Mouse (Mus musculus) neural tube, embryonic 14.5 days (tissue): ENCODE results near the gene Fam71a. TPM values are rescaled to one million over a fixed set of nuclear protein-coding genes. Genes with fewer than 3 reads are reported as not detected.

Experiments
- ATAC-seq: fragments of 200-750 bp; cut with Nextera tagmentation; 2 replicates; pipeline ENCODE4 v1.8.0; 2017; ENCODE audit warnings: low read depth, mild to moderate bottlenecking, moderate TSS enrichment, moderate library complexity
- H3K27ac ChIP-seq: fragments of 300-500 bp; sonication (generic); 2 replicates; pipeline ENCODE4 v1.5.1; 2014; ENCODE audit warnings: low read depth, mild to moderate bottlenecking, control low read depth, low read length, moderate library complexity, mixed read lengths
- H3K27me3 ChIP-seq: fragments of 300-500 bp; sonication (generic); 2 replicates; pipeline ENCODE4 v1.6.1; 2014; ENCODE audit warnings: low read length; ENCODE audit not compliant: control insufficient read depth, insufficient read depth
- H3K36me3 ChIP-seq: fragments of 300-500 bp; sonication (generic); 2 replicates; pipeline ENCODE4 v1.6.1; 2014; ENCODE audit warnings: low read length, mixed read lengths; ENCODE audit not compliant: control insufficient read depth, insufficient read depth
- H3K4me1 ChIP-seq: fragments of 300-500 bp; sonication (generic); 2 replicates; pipeline ENCODE4 v1.6.1; 2014; ENCODE audit warnings: low read length; ENCODE audit not compliant: control insufficient read depth, insufficient read depth
- H3K4me2 ChIP-seq: fragments of 300-500 bp; sonication (generic); 2 replicates; pipeline ENCODE4 v1.6.1; 2014; ENCODE audit warnings: mild to moderate bottlenecking, low read depth, low read length, control low read depth
- H3K4me3 ChIP-seq: fragments of 300-500 bp; sonication (generic); 2 replicates; pipeline ENCODE4 v1.5.1; 2014; ENCODE audit warnings: low read depth, low read length, control low read depth, mixed read lengths
- H3K9ac ChIP-seq: fragments of 300-500 bp; sonication (generic); replicated peaks from 2 replicates; pipeline ENCODE4 v1.6.1; 2014; ENCODE audit warnings: low read depth, mild to moderate bottlenecking, control low read depth, low read length, mixed read lengths
- H3K9me3 ChIP-seq: fragments of 300-500 bp; sonication (generic); 2 replicates; pipeline ENCODE4 v1.6.1; 2016; ENCODE audit warnings: low read length; ENCODE audit not compliant: control insufficient read depth
- WGBS: fragments of 180-500 bp; shearing (Covaris S2); extraction: QIAGEN DNeasy Blood & Tissue Kit; methylation state at CpG from one replicate; pipeline ENCODE4 v1.1.7; 2014; 5-methylcytosine and 5-hydroxymethylcytosine counted together
- polyA plus RNA-seq: library from polyadenylated mRNA; unstranded; fragments of >200 nt; fragmentation: Nextera tagmentation; extraction: Ambion mirVana; gene quantifications from 2 replicates; pipeline ENCODE4 v1.2.1, GENCODE M21; 2014

Gene Fam71a
- polyA plus RNA-seq = not detected in 2 replicates

DNA sequence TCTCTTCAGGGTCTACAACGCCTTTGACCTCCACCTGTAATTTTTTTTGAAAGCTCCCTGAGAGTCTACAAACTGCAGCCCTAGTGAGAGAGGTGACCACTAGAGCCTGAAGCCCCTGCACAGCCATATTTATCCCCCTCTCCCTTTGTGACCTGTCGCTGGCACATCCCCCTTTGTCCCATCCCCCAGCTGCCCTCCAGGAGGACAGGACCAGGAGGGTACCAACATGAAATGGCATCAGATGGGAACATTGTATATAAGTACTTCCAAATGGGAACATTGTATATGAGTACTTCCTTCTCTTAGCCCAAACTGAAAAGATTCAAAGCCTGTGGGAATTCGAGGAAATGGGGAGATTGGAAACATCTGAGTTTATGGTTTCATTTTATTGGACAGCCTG lies at the start of gene Fam71a:
TSS of gene Fam71a (minus strand) at position 101 of the 400 bp plus-strand sequence.
- H3K9me3 ChIP-seq = no peaks in the 10 kb centered on the region
- no peaks in the 10 kb centered on the region for H3K27me3 ChIP-seq
- no peaks in the 10 kb centered on the region for H3K36me3 ChIP-seq
- H3K9ac ChIP-seq = no peak within 1 kb of the TSS
- no peak for ATAC-seq
- H3K4me3 ChIP-seq = no peak within 1 kb of the TSS
- H3K4me2 ChIP-seq = no peak within 1 kb of the TSS
- no peaks in the 10 kb centered on the region for H3K4me1 ChIP-seq
- no peak within 1 kb of the TSS for H3K27ac ChIP-seq
- 91% methylated on average over 3 of the region's 3 CpGs for WGBS

DNA sequence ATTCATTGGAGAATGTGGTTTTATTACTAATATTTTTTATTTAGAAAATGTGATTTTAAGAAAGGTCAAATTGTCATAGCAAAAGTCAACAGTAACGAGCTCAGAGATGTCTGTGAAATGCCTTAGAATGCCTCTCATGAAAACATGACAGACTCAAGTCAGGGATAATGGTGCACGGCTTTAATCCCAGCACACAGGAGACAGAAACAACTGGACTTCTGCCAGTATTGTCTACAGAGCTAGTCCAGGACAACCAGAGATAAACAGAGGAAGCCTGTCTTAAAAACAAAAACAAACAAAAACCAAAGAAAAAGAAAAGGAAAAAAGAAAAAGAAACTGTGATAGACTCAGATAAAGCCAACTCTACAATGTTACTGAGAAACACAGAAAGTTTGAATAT lies 46.5 kb upstream of the Fam71a start:
- no peaks in the 10 kb centered on the region for H3K27me3 ChIP-seq
- 68% methylated on average over 2 of the region's 2 CpGs for WGBS
- H3K36me3 ChIP-seq = no peaks in the 10 kb centered on the region
- no peak overlapping the region for H3K9ac ChIP-seq
- no peak overlapping the region for H3K27ac ChIP-seq
- no peaks in the 10 kb centered on the region for H3K9me3 ChIP-seq
- H3K4me2 ChIP-seq = no peak overlapping the region
- no peak for ATAC-seq
- H3K4me3 ChIP-seq = no peak overlapping the region
- H3K4me1 ChIP-seq = no peaks in the 10 kb centered on the region

DNA sequence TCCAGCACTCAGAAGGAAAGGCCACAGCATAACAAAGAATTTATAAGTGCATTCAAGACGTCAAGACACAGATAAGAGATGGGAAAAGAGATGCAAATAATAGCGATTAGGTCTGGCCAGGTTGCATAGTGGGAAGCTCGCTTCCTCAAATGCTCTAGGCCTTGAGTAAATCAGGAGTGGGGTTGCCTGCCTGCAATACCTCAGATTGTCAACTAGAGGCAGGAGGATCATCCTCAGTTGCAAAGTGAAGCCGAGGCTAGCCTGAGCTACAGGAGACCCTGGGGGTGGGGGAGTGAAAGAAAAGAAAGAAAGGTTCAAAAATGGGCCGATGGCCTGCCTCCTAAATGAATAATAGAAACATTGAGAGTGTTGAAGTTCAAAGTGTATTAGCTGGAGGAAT lies 41.2 kb upstream of the Fam71a start:
- ATAC-seq = no peak
- H3K4me2 ChIP-seq = no peak overlapping the region
- WGBS = 93% methylated on average over 5 of the region's 5 CpGs

DNA sequence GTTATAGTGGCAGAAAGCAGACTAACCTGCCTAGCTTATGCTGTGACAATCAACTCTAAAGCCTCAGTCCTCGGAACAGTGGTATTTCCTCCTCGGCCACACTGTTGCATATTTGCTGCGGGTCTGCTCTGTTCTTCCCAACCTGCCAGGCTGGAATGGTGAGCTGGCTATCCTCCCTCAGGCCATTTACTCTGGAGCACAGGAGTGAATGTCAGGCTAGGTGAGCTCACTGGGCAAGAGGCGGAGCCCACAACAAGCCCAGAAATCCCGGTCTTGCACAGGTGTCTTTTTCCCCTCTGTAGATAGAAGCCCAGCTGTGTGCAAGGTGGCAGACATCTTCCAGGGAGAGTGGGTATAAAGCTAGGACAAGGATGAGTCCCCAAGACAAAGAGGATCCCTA lies 40.3 kb upstream of the Fam71a start:
- Histone ChIP-seq H3K36me3 (no peaks in the 10 kb centered on the region), H3K27me3 (no peaks in the 10 kb centered on the region), H3K9ac (no peak overlapping the region), H3K4me1 (no peaks in the 10 kb centered on the region), H3K4me3 (no peak overlapping the region), H3K27ac (no peak overlapping the region), H3K4me2 (no peak overlapping the region), H3K9me3 (no peaks in the 10 kb centered on the region)
- WGBS = 80% methylated on average over 5 of the region's 5 CpGs
- no peak for ATAC-seq

More for the DNA sequence above, 41.2 kb upstream of the Fam71a start:
- H3K9ac ChIP-seq = no peak overlapping the region
- no peaks in the 10 kb centered on the region for H3K4me1 ChIP-seq
- no peaks in the 10 kb centered on the region for H3K36me3 ChIP-seq
- H3K27me3 ChIP-seq = no peaks in the 10 kb centered on the region
- H3K27ac ChIP-seq = no peak overlapping the region
- H3K4me3 ChIP-seq = no peak overlapping the region
- no peaks in the 10 kb centered on the region for H3K9me3 ChIP-seq

DNA sequence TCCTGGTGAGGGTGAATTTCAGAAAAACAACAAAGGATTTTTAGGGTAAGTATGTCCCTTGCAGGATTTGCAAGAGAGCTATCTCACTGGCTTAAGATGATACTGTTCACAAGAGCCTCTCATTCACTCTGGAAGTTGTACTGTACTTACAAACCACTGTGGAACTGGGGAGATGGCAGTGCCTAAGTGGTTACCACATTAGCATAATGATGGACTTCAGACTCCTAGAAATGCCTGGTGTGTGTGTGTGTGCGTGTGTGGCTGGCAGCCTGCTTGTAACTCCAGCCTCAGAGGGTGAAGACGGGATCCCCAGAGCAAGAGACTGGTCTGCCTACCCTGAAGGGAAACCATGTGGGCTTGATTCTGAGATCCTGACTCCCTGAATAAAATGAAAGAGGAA lies 38.9 kb upstream of the Fam71a start:
- ATAC-seq = no peak
- Histone ChIP-seq H3K9me3 (no peaks in the 10 kb centered on the region), H3K4me1 (no peaks in the 10 kb centered on the region), H3K4me2 (no peak overlapping the region), H3K27me3 (no peaks in the 10 kb centered on the region), H3K27ac (no peak overlapping the region), H3K36me3 (no peaks in the 10 kb centered on the region), H3K9ac (no peak overlapping the region), H3K4me3 (no peak overlapping the region)
- 59% methylated on average over 2 of the region's 2 CpGs for WGBS

DNA sequence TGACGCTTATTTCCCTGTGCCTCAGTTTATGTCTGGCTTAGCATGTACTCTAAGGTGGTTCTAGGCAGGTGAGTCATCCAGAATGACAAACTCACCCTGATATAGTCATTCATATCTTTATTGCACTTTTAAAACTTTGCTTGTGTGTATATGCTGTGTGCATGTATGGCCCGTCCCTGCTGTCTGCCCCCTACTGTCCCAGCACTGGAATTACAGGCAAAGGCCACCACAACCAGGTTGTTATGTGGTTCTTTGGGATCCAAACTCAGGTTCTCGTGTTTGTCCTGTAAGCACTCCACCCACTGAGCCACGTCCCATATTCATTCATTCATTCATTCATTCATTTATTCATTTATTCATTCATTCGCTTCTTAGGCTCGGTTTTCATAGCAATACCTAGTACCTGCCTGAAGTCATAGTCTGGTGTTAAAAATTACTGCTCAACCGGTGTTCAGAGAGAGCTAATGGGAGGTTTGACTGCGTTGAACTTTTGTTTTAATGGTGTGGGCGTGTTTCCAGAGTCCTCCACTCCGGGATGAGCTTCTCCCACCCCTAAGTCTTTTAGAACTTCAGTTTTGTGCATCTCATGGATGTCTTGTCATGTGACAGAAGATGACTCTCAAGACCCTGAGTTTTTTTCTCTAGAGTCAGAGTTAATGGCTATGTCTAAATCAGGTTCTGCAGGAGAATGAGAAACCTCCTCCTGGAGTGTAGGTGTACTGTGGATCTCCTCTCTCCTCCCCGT lies 37.8 kb upstream of the Fam71a start:
- 88% methylated on average over 11 of the region's 11 CpGs for WGBS

DNA sequence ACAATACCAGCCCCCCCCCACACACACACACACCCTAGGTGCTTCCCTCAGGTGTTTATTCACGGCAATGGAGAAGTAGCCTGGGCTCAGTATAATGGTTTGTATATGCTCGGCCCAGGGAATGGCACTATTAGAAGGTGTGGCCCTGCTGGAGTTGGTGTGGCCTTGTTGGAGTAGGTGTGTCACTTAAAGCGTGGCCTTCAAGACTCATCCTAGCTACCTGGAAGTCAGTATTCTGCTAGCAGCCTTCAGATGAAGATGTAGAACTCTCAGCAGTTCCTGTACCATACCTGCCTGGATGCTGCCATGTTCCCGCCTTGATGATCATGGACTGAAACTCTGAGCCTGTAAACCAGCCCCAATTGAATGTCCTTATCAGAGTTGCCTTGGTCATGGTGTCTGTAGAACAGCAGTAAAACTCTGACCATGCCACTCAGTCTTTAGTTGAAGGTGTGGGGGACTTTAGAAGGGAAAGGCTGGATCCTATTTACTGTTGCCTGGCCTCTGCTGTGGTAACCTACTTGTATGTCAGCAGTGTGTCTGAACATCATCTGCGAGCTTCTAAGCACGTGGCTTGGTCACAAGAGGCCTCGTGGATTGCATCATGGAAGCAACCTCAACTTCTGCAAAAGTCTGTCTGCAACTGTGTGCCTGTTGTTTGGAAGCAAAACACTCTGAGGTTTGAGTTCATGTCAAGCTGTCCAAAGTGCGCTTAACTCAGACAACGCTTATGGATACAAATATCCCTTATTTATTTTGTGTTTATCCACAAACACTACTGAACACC lies 36.4 kb upstream of the Fam71a start:
- no peaks in the 10 kb centered on the region for H3K36me3 ChIP-seq
- WGBS = 88% methylated on average over 9 of the region's 9 CpGs
- no peaks in the 10 kb centered on the region for H3K9me3 ChIP-seq
- H3K4me2 ChIP-seq = no peak overlapping the region
- H3K27ac ChIP-seq = no peak overlapping the region
- H3K4me3 ChIP-seq = no peak overlapping the region
- ATAC-seq = no peak
- no peak overlapping the region for H3K9ac ChIP-seq
- H3K4me1 ChIP-seq = no peaks in the 10 kb centered on the region
- no peaks in the 10 kb centered on the region for H3K27me3 ChIP-seq

More for the DNA sequence above, 37.8 kb upstream of the Fam71a start:
- no peak overlapping the region for H3K4me2 ChIP-seq
- H3K4me1 ChIP-seq = no peaks in the 10 kb centered on the region
- no peak overlapping the region for H3K9ac ChIP-seq
- H3K4me3 ChIP-seq = no peak overlapping the region
- no peaks in the 10 kb centered on the region for H3K36me3 ChIP-seq
- H3K27me3 ChIP-seq = no peaks in the 10 kb centered on the region
- H3K27ac ChIP-seq = no peak overlapping the region
- H3K9me3 ChIP-seq = no peaks in the 10 kb centered on the region
- ATAC-seq = no peak

DNA sequence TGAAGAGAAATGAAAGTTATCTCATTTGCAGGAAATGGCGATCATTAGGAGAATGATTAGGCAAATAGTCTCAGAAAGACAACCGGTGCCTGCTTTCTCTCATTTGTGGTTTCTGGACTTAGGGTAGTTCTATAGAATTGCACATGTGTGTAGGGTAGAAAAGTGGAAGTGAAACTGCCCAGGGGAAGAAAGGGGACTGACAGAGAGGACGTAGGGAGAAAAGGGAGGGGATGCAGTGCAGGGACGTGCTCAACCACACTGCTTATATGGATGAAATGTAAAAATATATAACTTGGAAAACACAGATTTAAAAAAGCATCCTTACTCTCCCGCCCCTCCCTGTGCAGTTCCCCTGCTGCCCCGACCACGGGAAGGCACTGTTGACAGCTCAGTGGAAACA lies 33.3 kb upstream of the Fam71a start:
- H3K4me1 ChIP-seq = no peaks in the 10 kb centered on the region
- H3K4me2 ChIP-seq = no peak overlapping the region
- H3K27ac ChIP-seq = no peak overlapping the region
- H3K9me3 ChIP-seq = no peaks in the 10 kb centered on the region
- no peak overlapping the region for H3K9ac ChIP-seq
- no peak for ATAC-seq
- no peak overlapping the region for H3K4me3 ChIP-seq
- H3K27me3 ChIP-seq = no peaks in the 10 kb centered on the region
- 80% methylated on average over 7 of the region's 7 CpGs for WGBS
- no peaks in the 10 kb centered on the region for H3K36me3 ChIP-seq

DNA sequence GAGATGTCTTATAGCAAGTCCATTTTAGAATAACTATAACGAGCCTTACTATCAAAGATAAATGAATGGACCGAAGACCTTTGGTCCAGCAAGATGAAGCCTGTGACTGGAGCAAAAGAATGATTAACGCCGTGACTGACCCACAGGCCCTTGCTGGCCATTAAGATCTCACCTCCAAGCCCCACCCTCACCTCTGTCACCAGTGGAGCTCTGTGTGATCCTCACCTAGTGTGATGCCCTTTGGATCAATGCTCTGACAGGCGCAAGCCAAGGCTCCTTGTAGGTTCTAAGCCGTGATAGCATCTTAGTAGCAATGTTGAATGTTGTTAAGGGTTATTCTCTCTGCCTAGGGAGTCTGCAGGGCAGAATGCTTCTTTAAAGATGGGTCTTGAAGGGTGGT lies 31.4 kb upstream of the Fam71a start:
- 92% methylated on average over 6 of the region's 6 CpGs for WGBS
- Histone ChIP-seq H3K9me3 (no peaks in the 10 kb centered on the region), H3K27me3 (no peaks in the 10 kb centered on the region), H3K36me3 (no peaks in the 10 kb centered on the region), H3K4me1 (no peaks in the 10 kb centered on the region), H3K4me2 (no peak overlapping the region), H3K27ac (no peak overlapping the region), H3K9ac (no peak overlapping the region), H3K4me3 (no peak overlapping the region)
- no peak for ATAC-seq
